Mouse (Mus musculus): ENCODE measurements around the gene Cdh23.

GRCm38 (mm10) chr10:60418137-60418536, 278.2 kb downstream of the Cdh23 start:
- no peak for TF ChIP-seq GATA1 (IDR thresholded peaks at IDR 0.05; ENCODE audit: borderline replicate concordance, low read length)
- TF ChIP-seq FLI1 (IDR thresholded peaks at IDR 0.05; ENCODE audit: low read length), result no peak
